Comparison of ENCODE assay signal across 19 mouse cellular contexts in genomic region chr14:118563570-118563969, GRCm38 (mm10).
"Had no signal": no experiment of that assay in that cellular context is flagged by ENCODE, and none has a peak within 500 bp of the region (broad histone marks: within the 10 kb centered on the region; RNA-seq: fewer than 3 reads in every experiment).

No protein-coding gene starts in this region.

- H3K9ac ChIP-seq: limb, embryonic 13.5 days; liver, embryonic 12.5 days; liver, embryonic 15.5 days; lung, embryonic 15.5 days; midbrain, embryonic 12.5 days had no signal

- H3K4me3 ChIP-seq: layer of hippocampus, adult 2 months; limb, embryonic 10.5 days; limb, embryonic 13.5 days; liver, embryonic 12.5 days; liver, embryonic 15.5 days; lung, embryonic 15.5 days; midbrain, embryonic 12.5 days had no signal

- H3K27ac ChIP-seq: kidney, postnatal 0 days; layer of hippocampus, adult 2 months; limb, embryonic 10.5 days; limb, embryonic 13.5 days; liver, embryonic 12.5 days; liver, embryonic 15.5 days; lung, embryonic 15.5 days; midbrain, embryonic 12.5 days had no signal

- H3K4me2 ChIP-seq: limb, embryonic 13.5 days; liver, embryonic 12.5 days; liver, embryonic 15.5 days; lung, embryonic 15.5 days; midbrain, embryonic 12.5 days had no signal

- H3K9me3 ChIP-seq: limb, embryonic 10.5 days; limb, embryonic 13.5 days; liver, embryonic 12.5 days; liver, embryonic 15.5 days; lung, embryonic 15.5 days; midbrain, embryonic 12.5 days had no signal

- H3K36me3 ChIP-seq: limb, embryonic 10.5 days; limb, embryonic 13.5 days; liver, embryonic 12.5 days; liver, embryonic 15.5 days; lung, embryonic 15.5 days; midbrain, embryonic 12.5 days had no signal

- H3K27me3 ChIP-seq: limb, embryonic 13.5 days; liver, embryonic 12.5 days; liver, embryonic 15.5 days; lung, embryonic 15.5 days had no signal

- ATAC-seq: intestine, postnatal 0 days; liver, embryonic 12.5 days; midbrain, embryonic 16.5 days had no signal

- DNase-seq: kidney, adult 2 months; kidney, postnatal 25 days; layer of hippocampus, adult 9-11 months; liver; lung, adult 18-20 months; lung, postnatal 10 days; lung, postnatal 36 days; thymus, adult 18-20 months; thymus, postnatal 36 days had no signal
